ENCODE assay signal across 21 mouse cellular contexts in genomic region chr11:66535866-66536265, GRCm38 (mm10). TPM values are rescaled to one million over a fixed set of nuclear protein-coding genes. Genes with fewer than 3 reads are reported as not detected.
"Had no signal": no experiment of that assay in that cellular context is flagged by ENCODE, and none has a peak within 500 bp of the region (broad histone marks: within the 10 kb centered on the region; RNA-seq: fewer than 3 reads in every experiment).

No protein-coding gene starts in this region.

- H3K27ac ChIP-seq: layer of hippocampus, adult 2 months; limb, embryonic 10.5 days; limb, embryonic 13.5 days; liver, embryonic 14.5 days; macrophage; midbrain, embryonic 12.5 days; midbrain, embryonic 15.5 days; stomach, embryonic 15.5 days had no signal

- H3K4me3 ChIP-seq: layer of hippocampus, adult 2 months; limb, embryonic 10.5 days; limb, embryonic 13.5 days; midbrain, embryonic 12.5 days; midbrain, embryonic 15.5 days; stomach, embryonic 15.5 days had no signal

- H3K4me2 ChIP-seq: limb, embryonic 13.5 days; liver, embryonic 11.5 days; lung, embryonic 14.5 days; midbrain, embryonic 12.5 days; midbrain, embryonic 15.5 days; stomach, embryonic 15.5 days had no signal

- ATAC-seq: intestine, postnatal 0 days; liver, postnatal 0 days; lung, postnatal 0 days; midbrain, embryonic 15.5 days had no signal

- H3K27me3 ChIP-seq: stomach, embryonic 15.5 days had no signal

- H3K9ac ChIP-seq: limb, embryonic 13.5 days; liver, embryonic 14.5 days; liver, postnatal 0 days; lung, embryonic 14.5 days; midbrain, embryonic 12.5 days; midbrain, embryonic 15.5 days; stomach, embryonic 15.5 days had no signal

- H3K4me1 ChIP-seq: limb, embryonic 13.5 days; midbrain, embryonic 12.5 days; midbrain, embryonic 15.5 days; stomach, embryonic 15.5 days had no signal

- DNase-seq: kidney, adult 9 months; kidney, postnatal 25 days; layer of hippocampus, adult 9-11 months; liver, postnatal 0 days; lung, embryonic 14.5 days; right cerebral cortex, adult 18-20 months; right cerebral cortex, postnatal 25 days; spleen, adult 18-20 months; thymus, postnatal 25 days had no signal

- H3K9me3 ChIP-seq: limb, embryonic 10.5 days; limb, embryonic 13.5 days; midbrain, embryonic 12.5 days; midbrain, embryonic 15.5 days; stomach, embryonic 15.5 days had no signal

- H3K36me3 ChIP-seq: limb, embryonic 10.5 days; limb, embryonic 13.5 days; midbrain, embryonic 12.5 days; midbrain, embryonic 15.5 days; stomach, embryonic 15.5 days had no signal

RNA-seq across cellular contexts. Expression of gene Shisa6, which starts 10.1 kb away (rescaled TPM):
- total RNA-seq: megakaryocyte, adult 5-6 weeks had no signal
- polyA plus RNA-seq: liver, postnatal 0 days; macrophage had no signal
